Mouse (Mus musculus) liver, postnatal 0 days (tissue): ENCODE measurements around the gene Vmn2r78.
"Not testable (repeated sequence)": the region's sequence is repeated elsewhere in the genome, so short reads cannot be mapped to it uniquely, and the experiment has no call there.

Experiments
- CTCF ChIP-seq: sonication (generic); IDR thresholded peaks from 2 replicates; pipeline ENCODE4 v1.5.1; 2016; ENCODE audit warnings: antibody characterized with exemption, low read depth
- EP300 ChIP-seq: IDR thresholded peaks from 2 replicates; pipeline ENCODE4 v1.6.1; 2016; ENCODE audit warnings: antibody characterized with exemption, low read depth, mild to moderate bottlenecking

DNA sequence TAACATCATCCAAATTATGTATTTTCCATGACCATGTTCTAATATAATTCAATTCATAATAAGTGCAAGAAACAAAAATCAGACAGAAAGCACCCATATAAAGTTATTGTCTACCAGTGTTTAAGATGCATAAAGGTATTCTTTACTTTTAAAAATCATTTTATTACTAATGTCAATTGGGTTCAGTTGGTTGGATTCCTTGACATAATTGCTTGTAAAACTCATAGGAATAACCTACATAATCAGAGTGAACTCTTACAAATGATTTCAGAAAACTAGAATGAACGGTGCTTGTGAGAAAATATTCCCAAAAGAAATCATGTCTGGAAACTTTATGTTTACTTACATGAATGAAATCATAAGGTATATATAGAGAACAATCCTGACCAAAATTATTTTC lies 80.9 kb downstream of the Vmn2r78 start, which contains the start of gene Vmn2r79:
- not testable (repeated sequence) for TF ChIP-seq CTCF, EP300
